Mouse (Mus musculus) midbrain, postnatal 0 days (tissue): Measurements from ENCODE around the gene Hbb-bh1. TPM values are rescaled to one million over a fixed set of nuclear protein-coding genes. Genes with fewer than 3 reads are reported as not detected.
"Not testable (repeated sequence)": the region's sequence is repeated elsewhere in the genome, so short reads cannot be mapped to it uniquely, and the experiment has no call there.

Source experiments
- ATAC-seq: fragments of 200-750 bp; cut with Nextera tagmentation; 2 replicates; pipeline ENCODE4 v1.8.0; 2017; ENCODE audit warnings: moderate number of reproducible peaks, mild to moderate bottlenecking, moderate TSS enrichment, moderate library complexity; ENCODE audit not compliant: low FRiP score
- DNase-seq: peaks from one replicate; pipeline ENCODE4 v3.0.0-alpha.2; 2015; ENCODE audit warnings: low spot score
- H3K27ac ChIP-seq: fragments of 300-500 bp; sonication (generic); 2 replicates; pipeline ENCODE4 v1.5.1; 2014; ENCODE audit warnings: low read depth, mild to moderate bottlenecking, low read length, mixed read lengths
- H3K27me3 ChIP-seq: fragments of 300-500 bp; sonication (generic); 2 replicates; pipeline ENCODE4 v1.6.1; 2014; ENCODE audit warnings: low read length, control low read depth, mixed read lengths; ENCODE audit not compliant: insufficient read depth
- H3K36me3 ChIP-seq: fragments of 300-500 bp; sonication (generic); 2 replicates; pipeline ENCODE4 v1.6.1; 2014; ENCODE audit warnings: low read length, control low read depth, mixed read lengths; ENCODE audit not compliant: insufficient read depth
- H3K4me1 ChIP-seq: fragments of 300-500 bp; sonication (generic); 2 replicates; pipeline ENCODE4 v1.6.1; 2014; ENCODE audit warnings: mild to moderate bottlenecking, control low read depth, antibody characterized with exemption, low read length, mixed read lengths; ENCODE audit not compliant: insufficient read depth
- H3K4me2 ChIP-seq: fragments of 300-500 bp; sonication (generic); 2 replicates; pipeline ENCODE4 v1.6.1; 2014; ENCODE audit warnings: low read depth, mild to moderate bottlenecking, low read length, mixed read lengths; ENCODE audit not compliant: poor library complexity, severe bottlenecking
- H3K4me3 ChIP-seq: fragments of 300-500 bp; sonication (generic); 2 replicates; pipeline ENCODE4 v1.5.1; 2014; ENCODE audit warnings: low read depth, mild to moderate bottlenecking, low read length, moderate library complexity
- H3K9ac ChIP-seq: fragments of 300-500 bp; sonication (generic); replicated peaks from 2 replicates; pipeline ENCODE4 v1.6.1; 2014; ENCODE audit warnings: mild to moderate bottlenecking, low read length, moderate library complexity, mixed read lengths; ENCODE audit not compliant: poor library complexity, severe bottlenecking
- H3K9me3 ChIP-seq: fragments of 300-500 bp; sonication (generic); 2 replicates; pipeline ENCODE4 v1.6.1; 2016; ENCODE audit warnings: low read length, control low read depth
- CTCF ChIP-seq: IDR thresholded peaks from 2 replicates; pipeline ENCODE4 v1.5.1; 2016; ENCODE audit warnings: antibody characterized with exemption, mild to moderate bottlenecking
- WGBS: fragments of 180-500 bp; shearing (Covaris S2); extraction: QIAGEN DNeasy Blood & Tissue Kit; methylation state at CpG from one replicate; pipeline ENCODE4 v1.1.7; 2014; 5-methylcytosine and 5-hydroxymethylcytosine counted together
- polyA plus RNA-seq: library from polyadenylated mRNA; unstranded; fragments of >200 nt; fragmentation: Nextera tagmentation; extraction: Ambion mirVana; gene quantifications from 2 replicates; pipeline ENCODE4 v1.2.1, GENCODE M21; 2015
- total RNA-seq: library from RNA; depleted of rRNA; stranded (reverse); fragments of >200 nt; gene quantifications from 2 replicates; pipeline ENCODE4 v1.2.3, GENCODE M21; 2014

The Hbb-bh1 gene
- total and polyA plus RNA-seq, 2 experiments from 2014 or later, result not detected

DNA sequence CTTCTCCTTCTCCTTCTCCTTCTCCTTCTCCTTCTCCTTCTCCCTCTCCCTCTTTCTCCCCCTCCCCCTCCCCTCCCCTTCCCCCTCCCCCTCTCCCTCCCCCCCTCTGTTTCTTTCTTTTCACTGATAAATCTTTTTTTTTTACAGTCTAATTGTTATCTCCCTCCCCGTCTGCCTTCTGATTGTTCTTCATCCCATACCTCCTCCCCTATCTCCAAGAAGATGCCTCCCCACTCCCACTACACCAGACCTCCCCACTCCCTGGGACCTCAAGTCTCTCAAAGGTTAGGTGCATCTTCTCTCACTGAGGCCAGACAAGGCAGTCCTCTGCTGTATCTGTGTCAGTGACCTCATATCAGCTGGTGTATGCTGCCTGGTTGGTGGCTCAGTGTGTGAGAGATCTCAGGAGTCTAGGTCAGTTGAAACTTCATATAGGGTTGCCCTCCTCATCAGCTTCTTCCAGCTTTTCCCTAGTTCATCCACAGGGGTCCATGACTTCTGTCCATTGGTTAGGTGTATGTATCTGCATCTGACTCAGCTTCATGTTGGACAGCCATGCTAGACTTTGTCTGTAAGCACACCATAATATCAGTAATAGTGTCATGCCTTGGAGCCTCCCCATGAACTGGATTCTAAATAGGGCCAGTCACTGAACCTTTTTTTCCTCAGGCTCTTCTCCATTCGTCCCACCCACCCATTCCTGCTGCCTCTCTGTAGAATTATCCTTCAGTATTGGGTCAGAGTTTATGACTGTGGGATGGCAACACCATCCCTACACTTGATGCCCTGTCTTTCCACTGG, 1.8 kb upstream of the Hbb-bh1 start:
- Histone ChIP-seq H3K4me1 (no peaks in the 10 kb centered on the region), H3K36me3 (no peaks in the 10 kb centered on the region), H3K9ac (no peak overlapping the region), H3K4me3 (no peak overlapping the region), H3K9me3 (no peaks in the 10 kb centered on the region), H3K27ac (no peak overlapping the region), H3K27me3 (no peaks in the 10 kb centered on the region), H3K4me2 (no peak overlapping the region)
- WGBS, result 33% methylated on average over 1 of the region's 2 CpGs
- no peak for DNase-seq
- no peak for TF ChIP-seq CTCF
- ATAC-seq, result no peak

DNA sequence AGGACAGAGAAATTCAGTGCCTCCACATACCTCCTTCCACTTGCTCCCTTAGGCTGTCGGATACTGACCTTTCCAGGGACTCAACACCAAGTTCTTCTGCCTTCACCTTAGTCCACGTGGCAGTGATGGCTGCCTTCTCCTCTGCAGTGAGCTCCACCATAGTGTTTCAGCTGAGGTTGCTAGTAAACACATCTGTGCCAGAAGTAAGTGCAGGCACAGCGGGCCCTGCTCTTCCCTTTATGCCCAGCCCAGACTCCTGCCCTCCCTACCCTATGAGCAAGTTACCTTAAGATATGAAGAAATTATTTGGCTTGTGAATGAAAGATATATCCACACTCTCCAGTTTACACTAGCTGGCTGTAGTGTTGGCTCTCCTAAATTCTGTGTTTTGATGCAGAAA, 2.7 kb downstream of the Hbb-bh1 start, which contains the start of gene Hbb-bh2:
Gene Hbb-bh2 (minus strand): TSS at position 253 of the 400 bp plus-strand sequence.
- no peak for DNase-seq
- H3K36me3 ChIP-seq, result no peaks in the 10 kb centered on the region
- no peak within 1 kb of the TSS for H3K27ac ChIP-seq
- no peak within 1 kb of the TSS for H3K4me3 ChIP-seq
- TF ChIP-seq CTCF, result no peak
- H3K9me3 ChIP-seq, result no peaks in the 10 kb centered on the region
- H3K4me1 ChIP-seq, result no peaks in the 10 kb centered on the region
- no peak for ATAC-seq
- H3K9ac ChIP-seq, result no peak within 1 kb of the TSS
- no peaks in the 10 kb centered on the region for H3K27me3 ChIP-seq
- 68% methylated on average over 3 of the region's 3 CpGs for whole genome bisulfite sequencing
- no peak within 1 kb of the TSS for H3K4me2 ChIP-seq

DNA sequence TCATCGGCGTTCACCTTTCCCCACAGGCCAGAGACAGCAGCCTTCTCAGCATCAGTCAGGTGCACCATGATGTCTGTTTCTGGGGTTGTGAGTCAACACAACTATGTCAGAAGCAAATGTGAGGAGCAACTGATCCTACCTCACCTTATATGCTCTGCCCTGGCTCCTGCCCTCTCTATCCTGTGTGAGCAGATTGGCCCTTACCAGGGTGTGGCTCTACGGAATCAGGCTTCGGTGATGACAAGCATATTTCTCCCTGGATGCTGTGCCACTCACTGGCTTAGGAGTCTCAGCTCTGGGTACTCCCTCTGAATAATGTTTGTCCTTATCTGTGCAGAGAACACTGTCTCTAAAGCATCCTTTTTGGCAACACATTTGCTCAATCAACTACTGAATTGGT, 15.2 kb downstream of the Hbb-bh1 start, which contains the start of gene Hbb-bs:
Gene Hbb-bs (minus strand): TSS at position 289 of the 400 bp plus-strand sequence.
- no peak for TF ChIP-seq CTCF
- Histone ChIP-seq H3K9ac (no peak within 1 kb of the TSS), H3K27me3 (no peaks in the 10 kb centered on the region), H3K36me3 (no peaks in the 10 kb centered on the region), H3K27ac (no peak within 1 kb of the TSS), H3K9me3 (no peaks in the 10 kb centered on the region), H3K4me2 (no peak within 1 kb of the TSS), H3K4me3 (no peak within 1 kb of the TSS), H3K4me1 (no peaks in the 10 kb centered on the region)
- DNase-seq, result no peak
- ATAC-seq, result no peak
- WGBS, result 98% methylated on average over 4 of the region's 4 CpGs

DNA sequence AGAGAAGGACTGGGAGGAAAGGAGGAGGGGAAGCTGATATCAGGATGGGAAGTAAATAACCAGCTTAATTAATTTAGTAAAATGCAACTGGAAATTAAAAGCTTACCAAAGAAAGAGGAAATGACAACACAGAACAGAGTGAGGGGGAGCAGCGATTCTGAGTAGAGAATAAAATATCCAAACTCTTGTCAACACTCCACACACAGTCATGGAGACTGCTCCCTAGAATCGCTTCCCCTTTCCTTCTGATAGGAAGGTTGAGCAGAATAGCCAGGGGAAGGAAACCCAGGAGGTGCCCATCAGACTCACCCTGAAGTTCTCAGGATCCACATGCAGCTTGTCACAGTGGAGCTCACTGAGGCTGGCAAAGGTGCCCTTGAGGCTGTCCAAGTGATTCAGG, 15.8 kb downstream of the Hbb-bh1 start:
- not testable (repeated sequence) for ATAC-seq, H3K9me3 ChIP-seq, H3K36me3 ChIP-seq, DNase-seq, H3K27ac ChIP-seq, H3K4me3 ChIP-seq, H3K4me1 ChIP-seq, H3K9ac ChIP-seq, H3K27me3 ChIP-seq, H3K4me2 ChIP-seq
- WGBS, result no CpG with 5 or more reads among the region's 2 CpGs

DNA sequence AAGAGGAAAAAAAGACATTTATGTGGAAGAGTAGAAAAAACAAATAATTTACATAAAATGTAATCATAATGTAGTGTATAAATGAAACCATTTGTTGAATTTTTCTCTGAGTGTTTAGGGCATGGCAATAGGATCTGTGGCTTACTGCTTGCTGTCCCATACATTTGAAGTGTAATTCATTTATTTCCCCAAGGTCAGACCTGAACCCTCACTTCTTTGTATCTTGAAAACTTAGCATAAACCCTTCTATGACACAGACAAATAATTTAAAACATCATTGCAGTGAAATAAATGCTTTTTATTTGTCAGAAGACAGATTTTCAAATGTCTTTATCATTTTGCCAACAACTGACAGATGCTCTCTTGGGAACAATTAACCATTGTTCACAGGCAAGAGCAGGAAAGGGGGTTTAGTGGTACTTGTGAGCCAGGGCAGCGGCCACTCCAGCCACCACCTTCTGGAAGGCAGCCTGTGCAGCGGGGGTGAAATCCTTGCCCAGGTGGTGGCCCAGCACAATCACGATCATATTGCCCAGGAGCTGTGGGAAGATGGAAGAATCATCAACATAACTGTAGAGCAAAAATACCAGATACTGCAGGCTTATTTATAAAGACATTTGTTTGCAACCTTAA, 16.6 kb downstream of the Hbb-bh1 start:
- DNase-seq (no peak), ATAC-seq (no peak)
- Histone ChIP-seq H3K9ac (no peak overlapping the region), H3K27me3 (no peaks in the 10 kb centered on the region), H3K4me2 (no peak overlapping the region), H3K9me3 (no peaks in the 10 kb centered on the region), H3K27ac (no peak overlapping the region), H3K4me1 (no peaks in the 10 kb centered on the region), H3K4me3 (no peak overlapping the region), H3K36me3 (no peaks in the 10 kb centered on the region)
- 57% methylated on average over 3 of the region's 3 CpGs for WGBS
- TF ChIP-seq CTCF, result no peak
